Mouse (Mus musculus): ENCODE measurements around the gene Gpr34. TPM values are rescaled to one million over a fixed set of nuclear protein-coding genes. Genes with fewer than 3 reads are reported as not detected.

Gene Gpr34
- polyA plus RNA-seq, 1 experiment from 2014 or later, result 1.8 TPM

DNA sequence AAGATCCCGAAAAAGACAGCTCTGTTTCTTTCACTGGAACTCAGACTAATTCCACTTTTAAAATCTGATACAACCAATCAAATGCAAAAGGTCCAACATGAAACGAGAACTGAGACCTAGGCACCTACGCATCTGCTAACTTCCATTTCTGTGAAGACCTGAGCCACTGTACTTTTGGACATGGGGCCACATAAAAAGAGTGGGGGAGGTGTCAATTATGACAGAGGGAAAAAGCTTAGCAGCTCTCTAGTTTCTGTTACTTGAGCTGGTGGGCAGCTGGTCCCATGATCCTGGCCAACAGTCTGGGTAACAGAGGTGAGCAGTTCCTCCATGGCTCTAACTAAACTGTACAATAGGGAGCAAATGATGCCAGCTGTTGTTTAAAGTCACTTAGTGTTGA lies 41.1 kb downstream of the Gpr34 start:
- H3K27ac ChIP-seq, result no peak overlapping the region
- no peak for ATAC-seq (ENCODE audit: insufficient number of reproducible peaks, insufficient read depth, low FRiP score, low TSS enrichment, low read depth)
- WGBS, result 84% methylated on average over 3 of the region's 3 CpGs
- no peaks in the 10 kb centered on the region for H3K27me3 ChIP-seq
- no peak overlapping the region for H3K4me2 ChIP-seq
- H3K36me3 ChIP-seq, result no peaks in the 10 kb centered on the region
- no peak overlapping the region for H3K4me3 ChIP-seq
- H3K9me3 ChIP-seq, result no peaks in the 10 kb centered on the region
- H3K4me1 ChIP-seq, result no peaks in the 10 kb centered on the region
- no peak overlapping the region for H3K9ac ChIP-seq

- WGBS, result 86% methylated on average over 3 of the region's 3 CpGs
- no peak for ATAC-seq (ENCODE audit: insufficient number of reproducible peaks, insufficient read depth, low FRiP score, low TSS enrichment, low read depth)
- no peaks in the 10 kb centered on the region; the same call in 1 of the 2 replicates for H3K27me3 ChIP-seq
Measured at GRCm38 (mm10) chrX:13681748-13682147, 49.9 kb downstream of the Gpr34 start.

GRCm38 (mm10) chrX:13686589-13686988 lies 54.7 kb downstream of the Gpr34 start:
- no peak for ATAC-seq (ENCODE audit: insufficient number of reproducible peaks, insufficient read depth, low FRiP score, low TSS enrichment, low read depth)
- H3K9me3 ChIP-seq, result no peaks in the 10 kb centered on the region
- no peak overlapping the region for H3K4me2 ChIP-seq
- H3K9ac ChIP-seq, result no peak overlapping the region
- WGBS, result 90% methylated on average over 1 of the region's 1 CpGs
- no peaks in the 10 kb centered on the region; the same call in 1 of the 2 replicates for H3K27me3 ChIP-seq
- no peaks in the 10 kb centered on the region for H3K4me1 ChIP-seq
- H3K36me3 ChIP-seq, result no peaks in the 10 kb centered on the region
- H3K27ac ChIP-seq, result no peak overlapping the region
- H3K4me3 ChIP-seq, result no peak overlapping the region

More at GRCm38 (mm10) chrX:13681748-13682147, 49.9 kb downstream of the Gpr34 start:
- Histone ChIP-seq H3K9me3 (no peaks in the 10 kb centered on the region), H3K36me3 (no peaks in the 10 kb centered on the region), H3K4me1 (no peaks in the 10 kb centered on the region), H3K4me2 (no peak overlapping the region), H3K4me3 (no peak overlapping the region), H3K27ac (no peak overlapping the region), H3K9ac (no peak overlapping the region)

- Histone ChIP-seq H3K27ac (no peak overlapping the region), H3K9ac (no peak overlapping the region), H3K36me3 (no peaks in the 10 kb centered on the region), H3K27me3 (no peaks in the 10 kb centered on the region), H3K4me2 (no peak overlapping the region), H3K9me3 (no peaks in the 10 kb centered on the region), H3K4me3 (no peak overlapping the region), H3K4me1 (no peaks in the 10 kb centered on the region)
- WGBS, result 78% methylated on average over 2 of the region's 2 CpGs
- no peak for ATAC-seq (ENCODE audit: insufficient number of reproducible peaks, insufficient read depth, low FRiP score, low TSS enrichment, low read depth)
Measured at GRCm38 (mm10) chrX:13688356-13688755, 56.5 kb downstream of the Gpr34 start.

Small RNAs within 50 kb of the gene (microRNA-seq; reads per million reads assigned to microRNA genes)
- not detected for gene Gm25246

Other genes with a start within 250 kb of the Gpr34 start
- 0.07 and 0.08 TPM in 2 replicates for gene Nyx, start 166.0 kb upstream of the Gpr34 start, polyA plus RNA-seq (2015; fragmentation: Nextera tagmentation; extraction: Ambion mirVana)
- gene Gpr82, start 29.3 kb downstream of the Gpr34 start, polyA plus RNA-seq (2015; fragmentation: Nextera tagmentation; extraction: Ambion mirVana), result 0.73 and 0.81 TPM in 2 replicates
- 16.5 and 17.0 TPM in 2 replicates for gene Cask, start 219.3 kb downstream of the Gpr34 start, polyA plus RNA-seq (2015; fragmentation: Nextera tagmentation; extraction: Ambion mirVana)

All from embryonic facial prominence, embryonic 13.5 days (tissue).